Mouse (Mus musculus): ENCODE measurements at regions not wholly inside any gene's neighbourhood (a gene's known extent, or its start where the extent isn't known, plus 50 kb on each side); places are given as distances from the start of the nearest gene placed in this dataset.

DNA sequence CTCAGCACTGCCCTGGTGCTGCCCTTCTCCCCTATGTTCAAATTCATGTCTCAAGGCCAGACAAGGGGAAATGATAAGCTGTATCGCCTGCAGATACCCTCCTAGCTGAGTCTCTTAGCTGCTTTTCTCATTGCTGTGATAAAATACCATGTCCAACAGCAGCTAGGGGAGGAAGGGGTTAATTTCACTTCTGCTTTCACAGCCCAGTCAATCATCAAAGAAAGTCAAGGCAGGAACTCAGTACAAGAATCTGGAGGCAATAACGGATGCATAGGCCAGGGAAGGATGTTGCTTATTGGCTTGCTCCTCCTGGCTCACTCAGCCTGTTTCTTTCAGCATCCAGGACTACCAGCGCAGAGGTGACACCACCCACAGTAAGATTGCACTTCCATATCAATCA lies 371.2 kb upstream of the Npvf start:
- TF ChIP-seq POLR2A (IDR thresholded peaks at IDR 0.05; ENCODE audit: extremely low read depth, insufficient read depth, low read length) (no peak), CTCF (IDR thresholded peaks at IDR 0.05; ENCODE audit: low read depth, low read length) (no peak)
